ENCODE assay signal across 8 mouse cellular contexts in genomic region chr11:86464275-86464674, GRCm38 (mm10). TPM values are rescaled to one million over a fixed set of nuclear protein-coding genes. Genes with fewer than 3 reads are reported as not detected.
DNase-seq lines count a peak whose midpoint lies in the region; ATAC-seq and TF ChIP-seq lines count a peak whose summit lies in the region.
"Not testable (repeated sequence)": the region's sequence is repeated elsewhere in the genome, so short reads cannot be mapped to it uniquely, and the experiment has no call there.

No protein-coding gene starts in this region.

- H3K36me3 ChIP-seq in kidney, adult 2 months (ENCODE audit: control insufficient read depth, insufficient read depth, low read length); limb, embryonic 10.5 days; midbrain, embryonic 10.5 days: not testable (repeated sequence)

- DNase-seq in 416B (ENCODE audit: low read depth), result peak; percentile 87
- DNase-seq in adrenal gland, adult 2 months, result peak; percentile 44
- DNase-seq in kidney, adult 2 months, result peak; percentile 57
- DNase-seq in limb, embryonic 10.5 days (ENCODE audit: low spot score), result peak; percentile 79
- DNase-seq in midbrain, embryonic 10.5 days (ENCODE audit: low spot score), result peak; percentile 62
- DNase-seq in spleen, postnatal 10 days (ENCODE audit: low spot score in 2 of 2), result peak; percentile 37 to 85

- 15% methylated on average over 8 of the region's 8 CpGs for WGBS in kidney, adult 2 months
- WGBS in limb, embryonic 10.5 days, result 20% methylated on average over 8 of the region's 8 CpGs
- WGBS in midbrain, embryonic 10.5 days, result 21% methylated on average over 8 of the region's 8 CpGs

- not testable (repeated sequence) for H3K27me3 ChIP-seq in kidney, adult 2 months (replicated peaks; ENCODE audit: control insufficient read depth, insufficient read depth, low read length); limb, embryonic 10.5 days (ENCODE audit: low read depth, poor library complexity, severe bottlenecking)
- peaks cover 17% of the 10 kb centered on the region; the same call in 1 of the 2 replicates for H3K27me3 ChIP-seq in midbrain, embryonic 10.5 days (ENCODE audit: low read depth, poor library complexity, severe bottlenecking)

- H3K4me1 ChIP-seq in kidney, adult 2 months (ENCODE audit: control insufficient read depth, insufficient read depth, low read length); midbrain, embryonic 10.5 days: not testable (repeated sequence)
- peaks cover 19% of the 10 kb centered on the region for H3K4me1 ChIP-seq in limb, embryonic 10.5 days

- H3K4me3 ChIP-seq in kidney, adult 2 months (ENCODE audit: insufficient read depth, low read depth, low read length); limb, embryonic 10.5 days; midbrain, embryonic 10.5 days: not testable (repeated sequence)

- ATAC-seq in common myeloid progenitor, adult 5-6 weeks (replicated peaks; ENCODE audit: low read depth, poor library complexity, severe bottlenecking), result peak; percentile 82; the same call in 1 of the 2 replicates
- ATAC-seq in granulocyte monocyte progenitor cell, adult 5-6 weeks (replicated peaks; ENCODE audit: poor library complexity, severe bottlenecking), result peak; percentile 67

- not testable (repeated sequence) for H3K9me3 ChIP-seq in limb, embryonic 10.5 days (replicated peaks); midbrain, embryonic 10.5 days (replicated peaks)

- not testable (repeated sequence) for TF ChIP-seq POLR2A in kidney, adult 2 months (IDR thresholded peaks at IDR 0.05; ENCODE audit: low read depth, low read length)

- TF ChIP-seq CTCF in kidney, adult 2 months (conservative IDR thresholded peaks at IDR 0.05; ENCODE audit: insufficient read depth, insufficient read length, low read depth, low read length), result peak; percentile 66

- not testable (repeated sequence) for H3K27ac ChIP-seq in kidney, adult 2 months (ENCODE audit: insufficient read depth, low read depth, low read length); limb, embryonic 10.5 days; midbrain, embryonic 10.5 days (replicated peaks)

RNA-seq across cellular contexts. Expression of gene Rnft1, which starts 20.2 kb away (rescaled TPM):
- total RNA-seq in adrenal gland, adult 2 months (2021), result 10 to 100 TPM; 32.2 to 48.3 TPM
- polyA plus RNA-seq in adrenal gland, adult 2 months (2012; rRNA removed), result 1.8 and 2.6 TPM in 2 replicates
- 18.8 and 20.7 TPM in 2 replicates for total RNA-seq in common myeloid progenitor, adult 5-6 weeks (2017)
- 16.3 and 19.8 TPM in 2 replicates for total RNA-seq in granulocyte monocyte progenitor cell, adult 5-6 weeks (2014; fragmentation: Nextera tagmentation)
- 16.1 and 19.4 TPM in 2 replicates for total RNA-seq in granulocyte monocyte progenitor cell, adult 5-6 weeks (2017)
- polyA plus RNA-seq in kidney, adult 2 months (2012; rRNA removed), result 8.0 and 9.4 TPM in 2 replicates
- 24.2 and 29.7 TPM in 2 replicates for polyA plus RNA-seq in limb, embryonic 10.5 days (2016; fragmentation: Nextera tagmentation; extraction: Ambion mirVana)
- 23.4 and 23.7 TPM in 2 replicates for polyA plus RNA-seq in midbrain, embryonic 10.5 days (2016; fragmentation: Nextera tagmentation; extraction: Ambion mirVana)
